Mouse (Mus musculus) retina, embryonic 14.5 days (tissue): ENCODE measurements around the gene 4930442H23Rik.
"Not testable (repeated sequence)": the region's sequence is repeated elsewhere in the genome, so short reads cannot be mapped to it uniquely, and the experiment has no call there.

Experiments
- DNase-seq: peaks from one replicate; pipeline ENCODE4 v3.0.0-alpha.2; 2015; ENCODE audit warnings: low spot score

Gene 4930442H23Rik

DNA sequence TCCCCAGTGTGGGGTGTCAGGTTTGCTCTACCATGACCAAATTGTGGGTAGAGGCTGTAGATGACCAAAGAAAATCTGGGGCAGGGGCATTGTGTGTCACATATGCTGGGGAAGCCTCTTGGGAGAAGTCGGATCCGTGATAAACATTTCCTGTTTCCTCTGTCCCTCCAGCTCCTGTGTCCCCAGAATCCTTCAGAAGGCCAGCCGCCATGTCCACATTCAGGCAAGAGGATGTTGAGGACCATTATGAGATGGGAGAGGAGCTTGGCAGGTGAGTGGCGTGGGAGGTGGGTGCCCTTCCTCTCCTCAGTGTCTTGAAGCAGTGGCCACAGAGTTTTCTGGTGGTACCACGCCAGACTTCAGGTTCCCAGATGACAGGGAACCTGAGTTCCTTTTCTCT, at the start of gene 4930442H23Rik:
TSS of gene 4930442H23Rik (minus strand) at position 45 of the 400 bp plus-strand sequence.
- DNase-seq = no peak

GRCm38 (mm10) chr10:81233226-81233585, 49.6 kb upstream of the 4930442H23Rik start:
- DNase-seq = no peak

DNA sequence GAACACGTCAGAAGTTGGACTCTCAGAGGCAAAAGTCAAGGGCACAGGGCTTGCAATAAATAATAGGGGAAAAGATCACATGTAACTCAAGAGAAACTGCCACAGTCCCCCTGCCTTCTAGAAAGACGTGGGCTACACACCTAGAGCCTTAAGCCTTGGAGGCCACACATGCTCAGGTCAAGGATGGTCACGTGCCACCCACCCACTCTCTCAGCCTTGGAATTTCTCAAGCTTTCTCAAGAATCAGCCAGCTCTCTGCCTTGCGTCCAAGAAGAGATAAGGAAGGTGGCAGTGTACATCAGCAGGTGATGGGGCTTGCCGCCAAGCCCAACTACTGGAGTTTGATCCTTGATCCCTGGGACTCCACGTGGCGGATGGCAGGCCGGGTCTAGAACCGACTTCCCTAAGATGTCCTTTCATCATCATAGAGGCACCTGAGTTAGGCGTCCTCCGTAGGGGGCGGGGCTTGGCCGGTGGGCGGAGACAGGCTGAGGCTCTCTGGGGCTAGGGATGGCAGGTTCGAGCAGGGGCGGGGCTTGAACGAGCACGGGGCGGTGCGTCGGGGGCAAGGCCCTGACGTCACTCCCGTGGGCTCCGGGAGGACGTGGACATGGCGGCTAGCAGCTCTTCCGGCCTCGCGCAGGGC, 49.1 kb upstream of the 4930442H23Rik start, which contains the start of gene Zfr2:
TSS of gene Zfr2 (plus strand) at position 576 of the 646 bp plus-strand sequence.
- peak; percentile 85 for DNase-seq

DNA sequence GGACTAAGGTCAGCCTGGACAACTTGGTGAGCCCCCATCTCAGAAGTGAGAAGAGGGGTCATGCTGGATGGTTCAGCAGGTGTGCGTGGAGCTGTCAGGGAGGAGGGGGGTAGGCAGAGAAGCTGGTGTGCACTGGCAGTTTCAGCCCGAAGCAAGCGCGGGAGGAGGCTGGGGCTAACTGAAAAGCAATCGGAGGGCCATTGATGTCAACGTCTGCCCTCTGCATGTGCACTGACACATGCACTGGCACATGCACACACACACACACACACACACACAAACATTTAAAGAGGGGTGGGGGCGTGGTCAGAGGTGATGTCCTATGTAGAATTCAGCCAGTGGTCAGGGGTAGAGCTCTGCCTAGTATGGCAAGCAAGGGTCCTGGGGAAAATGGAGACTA, 47.8 kb upstream of the 4930442H23Rik start:
- no peak for DNase-seq

DNA sequence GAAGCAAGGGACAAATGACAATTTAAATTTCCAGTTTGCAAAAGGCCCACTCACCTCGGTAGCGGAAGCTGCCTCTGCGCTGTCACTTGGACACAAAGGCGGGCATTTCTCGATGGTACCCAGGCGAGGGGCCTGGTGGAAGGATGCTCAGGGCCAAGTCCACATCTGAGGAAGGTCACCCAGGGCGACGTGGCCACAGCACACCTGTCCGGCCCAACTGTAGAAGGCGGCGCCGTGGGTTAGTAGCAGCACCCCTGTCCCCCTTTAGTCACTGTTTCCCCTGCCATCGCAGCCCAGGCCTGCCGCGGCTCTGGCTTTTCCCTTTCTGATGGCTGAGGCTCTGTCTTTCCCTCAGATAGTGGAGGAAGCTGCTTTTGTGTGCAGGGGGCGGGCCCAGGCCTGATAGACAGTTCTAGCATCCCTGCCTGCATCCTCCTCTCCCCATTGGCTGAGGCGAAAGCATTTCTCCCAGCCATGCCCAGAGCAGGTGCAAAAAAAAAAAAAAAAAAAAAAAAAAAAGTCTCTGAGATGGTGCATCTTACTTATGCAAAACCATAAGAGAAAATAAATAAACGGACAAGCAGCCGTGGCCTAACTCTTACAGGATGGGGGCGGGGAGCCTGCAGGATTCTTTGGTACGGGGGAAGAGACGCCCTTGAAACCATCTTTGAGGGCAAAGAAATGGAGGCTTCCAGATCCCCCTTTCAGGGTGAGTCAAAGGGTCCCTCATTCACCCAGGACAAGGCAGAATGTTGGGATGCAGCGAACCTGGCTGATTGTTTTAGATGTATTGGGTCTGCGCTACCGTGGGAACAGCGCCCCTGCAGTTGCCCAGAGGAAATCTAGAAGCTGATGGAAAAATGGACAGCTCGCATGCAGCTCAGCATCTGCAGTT, 47.0 kb upstream of the 4930442H23Rik start, which contains the start of gene Atcay:
TSS of gene Atcay (minus strand) at position 396 of the 895 bp plus-strand sequence.
- DNase-seq = peak; percentile 75

DNA sequence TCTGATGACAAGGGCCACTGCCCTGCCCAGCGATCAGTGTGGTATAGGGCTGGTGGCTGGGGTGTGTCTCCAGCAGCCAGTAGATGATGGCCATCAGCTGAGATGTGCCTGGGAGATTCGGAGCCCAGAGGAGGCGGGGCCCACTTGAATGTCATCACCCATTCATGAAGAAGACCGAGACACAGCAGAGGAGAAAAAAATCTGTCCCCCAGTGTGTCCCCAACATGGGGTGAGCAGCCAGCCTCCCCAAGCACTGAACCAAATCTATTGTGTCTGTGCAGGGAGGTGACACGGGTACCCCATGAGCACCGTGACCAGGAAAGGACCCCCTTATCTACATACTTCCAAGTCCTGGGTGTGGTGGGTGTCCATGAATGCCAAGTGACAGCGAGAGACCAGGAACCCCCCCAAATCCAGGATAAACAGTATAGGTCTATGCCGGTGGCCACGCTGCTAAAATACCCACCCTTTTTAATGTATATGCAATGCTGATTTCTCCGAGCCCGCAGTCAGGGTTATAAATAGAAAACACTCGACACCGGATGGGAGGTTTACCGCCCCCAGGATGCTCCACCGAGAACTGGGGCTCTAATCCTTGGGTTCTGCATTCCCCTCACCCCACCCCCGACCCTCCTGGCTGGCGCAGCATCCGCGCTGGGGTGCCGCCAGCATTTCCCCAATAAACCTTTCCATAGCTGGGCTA, 46.2 kb upstream of the 4930442H23Rik start:
- no peak for DNase-seq

- DNase-seq = not testable (repeated sequence)
These were observed 40.1 kb upstream of the 4930442H23Rik start for GRCm38 (mm10) chr10:81223731-81224130.

DNA sequence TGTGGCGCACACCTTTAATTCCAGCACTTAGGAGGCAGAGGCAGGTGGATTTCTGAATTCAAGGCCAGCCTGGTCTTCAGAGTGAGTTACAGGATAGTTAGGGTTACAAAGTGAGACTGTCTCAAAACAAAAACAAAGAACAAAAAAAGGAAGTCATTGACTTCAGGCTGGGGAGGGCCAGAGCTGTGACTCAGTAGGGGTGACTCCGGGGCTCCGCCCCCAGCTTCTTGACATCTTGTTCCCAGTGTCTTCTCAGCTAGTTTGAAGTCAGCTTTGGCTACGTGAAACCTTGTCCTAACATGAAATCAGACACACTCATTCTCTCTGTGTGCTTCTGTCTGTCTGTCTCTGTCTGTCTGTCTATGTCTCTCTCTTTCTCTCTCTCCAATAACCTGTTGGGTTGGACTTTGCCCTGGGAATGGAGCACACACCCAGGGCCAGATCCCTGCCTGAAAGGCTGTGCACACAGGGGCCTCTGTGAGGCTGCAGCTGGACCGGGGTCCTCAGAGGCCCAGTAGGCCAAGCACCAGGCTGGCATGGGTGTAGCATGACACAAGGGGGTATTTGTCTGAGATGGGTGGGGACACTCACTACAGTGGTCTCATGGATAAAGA, 37.9 kb upstream of the 4930442H23Rik start:
- no peak for DNase-seq

GRCm38 (mm10) chr10:81217964-81218363, 34.3 kb upstream of the 4930442H23Rik start:
- peak; percentile 69 for DNase-seq

- peak; percentile 55 for DNase-seq
These were observed 33.6 kb upstream of the 4930442H23Rik start for GRCm38 (mm10) chr10:81217267-81217666.

DNA sequence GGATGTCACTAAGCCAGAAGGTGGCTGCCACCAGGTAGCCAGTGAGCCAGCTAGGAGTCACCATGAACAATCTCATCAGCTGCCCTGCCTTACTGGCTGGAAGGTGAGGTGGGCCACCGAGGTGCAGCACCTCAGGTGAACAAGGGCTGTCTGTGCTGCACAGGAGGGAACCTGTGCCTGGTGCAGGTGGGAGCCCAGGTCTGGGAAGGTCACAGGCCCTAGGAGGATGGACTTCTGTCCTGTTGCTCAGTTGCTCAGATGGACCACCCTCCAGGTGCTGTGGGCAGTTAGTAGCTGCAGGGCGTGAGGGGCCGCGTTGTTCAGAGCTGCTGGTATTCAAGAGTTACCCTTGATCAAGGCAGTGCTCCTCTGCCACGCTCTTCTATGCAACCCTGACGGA, 33.2 kb upstream of the 4930442H23Rik start:
- no peak for DNase-seq

DNA sequence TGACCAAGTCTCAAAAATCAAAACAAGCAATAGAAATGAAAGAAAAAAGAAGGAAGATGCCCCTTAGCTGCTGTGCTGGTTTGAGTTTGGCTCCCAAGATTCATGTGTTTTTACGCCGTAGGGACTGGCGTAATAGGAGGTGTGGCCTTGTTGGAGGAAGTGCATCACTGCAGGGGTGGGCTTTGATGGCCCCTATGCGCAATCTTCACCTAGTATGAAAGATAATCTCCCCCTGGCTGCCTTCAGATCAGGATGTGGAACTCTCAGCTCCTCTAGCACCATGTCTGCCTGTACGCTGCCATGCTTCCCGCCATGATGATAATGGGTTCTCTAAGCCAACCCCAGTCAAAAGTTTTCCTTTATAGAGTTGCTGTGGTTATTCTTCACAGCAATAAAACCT, 32.6 kb upstream of the 4930442H23Rik start:
- DNase-seq = no peak

GRCm38 (mm10) chr10:81210154-81210553, 26.5 kb upstream of the 4930442H23Rik start:
- no peak for DNase-seq

DNA sequence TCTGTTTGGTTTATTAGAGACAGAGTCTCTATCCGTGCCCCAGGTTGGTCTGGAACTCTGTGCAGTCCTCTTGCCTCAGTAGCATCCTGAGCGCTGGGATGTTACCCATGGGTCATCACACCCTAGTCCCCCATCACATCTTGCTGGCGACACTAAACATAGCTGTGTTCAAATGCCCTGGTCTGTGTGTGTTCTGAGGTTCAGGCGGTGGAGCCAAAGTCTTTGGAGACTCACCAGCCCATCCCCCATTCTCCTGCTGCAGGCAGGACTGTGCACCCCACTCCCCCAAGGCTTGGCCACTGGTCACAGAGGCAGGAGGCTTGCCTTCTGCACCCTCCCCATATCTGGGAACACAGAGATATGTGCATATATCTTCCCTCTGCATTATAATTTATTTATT, 20.5 kb upstream of the 4930442H23Rik start:
- no peak for DNase-seq

DNA sequence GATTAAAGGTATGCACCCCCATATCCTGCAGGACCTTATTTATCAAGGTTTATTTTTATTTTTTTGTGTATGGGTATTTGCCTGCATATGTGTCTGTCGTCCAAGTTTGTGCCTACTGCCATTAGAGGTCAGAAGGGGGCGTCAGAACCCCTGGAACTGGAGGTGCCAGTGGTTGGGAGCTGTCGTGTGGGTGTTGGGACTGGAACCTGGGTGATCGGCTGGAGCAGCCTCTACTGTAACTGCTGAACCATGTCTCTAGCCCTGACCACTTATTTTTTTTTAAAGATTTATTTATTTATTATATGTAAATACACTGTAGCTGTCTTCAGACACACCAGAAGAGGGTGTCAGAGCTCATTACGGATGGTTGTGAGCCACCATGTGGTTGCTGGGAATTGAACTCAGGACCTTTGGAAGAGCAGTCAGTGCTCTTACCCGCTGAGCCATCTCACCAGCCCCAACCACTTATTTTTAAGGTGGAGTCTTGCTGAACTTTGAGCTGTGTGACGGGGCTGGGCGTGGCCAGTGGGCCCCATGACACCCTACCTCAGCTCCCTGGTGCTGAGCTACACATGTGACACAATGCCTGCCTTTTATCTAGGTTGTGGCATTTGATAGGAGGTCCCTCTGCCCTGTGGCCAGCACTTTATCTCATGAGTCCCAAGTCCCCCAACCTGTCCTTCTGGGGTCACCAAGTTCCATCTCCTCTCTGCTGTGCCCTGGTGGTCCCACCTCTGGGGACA, 19.5 kb upstream of the 4930442H23Rik start:
- DNase-seq = no peak

- DNase-seq = no peak
These were observed 18.4 kb upstream of the 4930442H23Rik start, which contains the start of gene Nmrk2 for GRCm38 (mm10) chr10:81201807-81202758. Gene Nmrk2 (minus strand): TSS chr10:81202051.

GRCm38 (mm10) chr10:81200605-81201287, 17.1 kb upstream of the 4930442H23Rik start:
- DNase-seq = no peak

- DNase-seq = no peak
These were observed 16.5 kb upstream of the 4930442H23Rik start for GRCm38 (mm10) chr10:81200141-81200540.

DNA sequence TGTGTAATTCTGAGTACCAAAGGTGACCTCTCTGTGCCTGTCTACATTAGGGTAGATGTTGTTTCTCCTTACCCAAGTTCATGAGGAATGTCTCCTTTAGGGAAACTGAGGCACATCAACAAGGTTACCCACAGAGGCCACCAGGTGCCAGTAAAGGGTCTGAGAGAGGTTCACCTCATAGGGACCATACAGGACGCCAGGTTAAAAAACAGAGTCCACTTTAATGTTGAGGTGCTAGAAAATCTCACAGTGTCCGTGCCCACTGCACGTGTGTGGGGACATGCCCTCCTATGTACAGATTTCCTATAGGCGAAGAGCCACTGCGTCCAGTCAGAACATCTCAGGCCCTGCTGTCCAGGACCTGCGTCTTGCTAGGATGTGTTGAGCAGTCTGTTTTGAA, 15.3 kb upstream of the 4930442H23Rik start:
- no peak for DNase-seq
